Mouse (Mus musculus) lung, postnatal 25 days (tissue): Measurements from ENCODE around the gene Ralgapa2.

Experiments used
- DNase-seq: peaks from one replicate; pipeline ENCODE4 v3.0.0; 2022; ENCODE audit warnings: low spot score

Ralgapa2 gene

DNA sequence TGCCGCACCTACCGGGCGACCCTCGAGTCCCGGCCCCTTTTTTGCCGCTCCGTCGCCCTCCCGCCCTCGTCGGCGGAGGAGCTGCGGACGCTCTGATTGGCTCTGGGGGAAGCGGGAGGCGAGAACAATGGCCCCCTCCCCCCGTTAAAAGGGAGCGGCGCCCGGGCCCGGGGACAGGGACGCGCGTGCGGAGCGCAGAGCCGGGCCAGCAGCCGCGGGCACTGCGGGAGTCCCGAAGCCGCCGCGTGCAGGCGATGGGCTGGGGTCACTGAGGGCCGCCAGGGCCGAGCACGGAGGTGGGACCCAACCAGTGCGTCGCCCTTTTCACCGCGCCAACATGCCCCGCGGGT lies 290.2 kb downstream of the Ralgapa2 start:
- no peak for DNase-seq

DNA sequence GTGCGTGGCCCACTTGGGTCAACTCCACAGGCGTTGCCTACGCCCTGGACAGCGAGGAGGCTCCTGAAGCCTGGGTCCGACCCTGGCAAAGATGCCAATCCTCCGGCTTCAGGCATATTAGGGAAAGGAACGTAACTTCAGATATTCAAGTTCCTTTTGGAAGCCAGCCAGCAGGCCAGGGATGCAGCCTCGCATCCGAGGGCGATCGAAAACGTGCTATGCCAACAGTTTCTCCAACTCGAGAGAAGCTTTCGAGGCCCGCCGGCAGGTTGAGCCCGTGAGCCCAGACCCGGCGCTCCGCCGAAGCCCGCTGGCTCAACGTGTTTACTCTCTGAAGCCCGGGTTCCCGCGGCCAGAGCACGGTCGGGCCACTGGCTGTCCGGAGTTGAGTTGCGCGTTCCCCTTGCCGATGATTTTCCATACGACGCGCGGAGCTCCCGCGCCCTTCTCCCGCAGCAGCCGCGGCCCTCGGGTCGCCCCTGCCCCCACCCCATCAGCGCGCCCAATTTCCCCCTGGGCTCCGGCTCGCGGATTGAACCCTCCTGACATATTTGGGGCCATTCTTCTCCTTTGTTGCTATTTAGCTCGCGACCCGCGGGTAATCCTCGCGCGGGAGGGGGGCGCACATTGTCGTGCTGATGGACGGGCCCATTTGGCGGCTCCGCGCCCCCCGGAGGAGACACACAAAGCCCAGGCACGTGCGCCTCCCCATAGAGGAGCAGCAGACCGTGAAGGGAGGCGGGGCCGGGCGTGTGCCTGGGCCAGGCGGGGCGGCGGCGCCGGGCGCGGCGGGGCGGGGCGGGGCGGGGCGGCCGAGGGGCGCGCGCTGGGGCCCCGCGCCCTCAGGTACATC lies 290.8 kb downstream of the Ralgapa2 start, which contains the start of gene Insm1:
Insm1 (plus strand) TSS at position 846 of the 853 bp plus-strand sequence.
- DNase-seq, result no peak

DNA sequence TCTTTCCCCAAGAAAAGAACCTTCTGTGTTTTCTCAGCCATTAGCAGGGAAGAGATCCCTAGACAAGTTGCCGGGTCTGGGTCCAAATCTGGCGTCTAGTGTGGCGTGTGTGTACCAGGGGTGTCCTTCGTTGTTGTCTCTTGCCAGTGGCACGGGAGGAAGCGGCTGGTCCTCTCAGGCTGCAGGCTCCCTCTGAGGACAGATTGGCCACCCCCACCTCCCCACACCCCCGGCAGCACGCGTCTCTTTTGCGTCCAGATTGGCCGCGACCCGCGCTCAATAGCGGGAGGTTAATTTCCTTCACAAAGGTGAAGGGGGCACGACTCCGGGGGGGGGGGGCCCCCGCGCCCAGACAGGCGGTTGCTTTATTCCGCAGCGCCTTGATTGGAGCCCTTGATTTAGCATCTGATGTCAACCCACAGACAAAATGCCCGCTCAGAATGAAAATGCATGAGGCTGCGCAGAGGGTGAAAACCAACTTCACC lies 291.5 kb downstream of the Ralgapa2 start:
- no peak for DNase-seq

DNA sequence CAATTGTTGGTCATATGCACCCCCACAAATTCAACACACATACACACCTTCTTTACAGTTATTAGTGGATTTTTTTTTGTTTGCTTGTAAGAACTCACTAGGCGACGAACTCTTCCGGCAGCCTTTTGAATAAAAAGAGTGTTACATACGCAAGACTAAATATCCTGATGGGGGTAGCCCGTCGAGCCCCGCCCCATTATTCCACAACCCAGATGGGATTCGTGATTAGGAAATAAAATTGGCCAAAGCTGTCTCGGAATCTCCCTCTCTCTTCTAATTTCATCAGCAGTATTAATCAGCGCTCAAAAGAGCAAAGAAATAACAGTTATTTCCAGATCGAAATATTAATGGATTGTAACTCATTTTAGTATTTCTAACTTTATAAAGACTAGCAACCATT lies 292.4 kb downstream of the Ralgapa2 start:
- DNase-seq, result no peak

DNA sequence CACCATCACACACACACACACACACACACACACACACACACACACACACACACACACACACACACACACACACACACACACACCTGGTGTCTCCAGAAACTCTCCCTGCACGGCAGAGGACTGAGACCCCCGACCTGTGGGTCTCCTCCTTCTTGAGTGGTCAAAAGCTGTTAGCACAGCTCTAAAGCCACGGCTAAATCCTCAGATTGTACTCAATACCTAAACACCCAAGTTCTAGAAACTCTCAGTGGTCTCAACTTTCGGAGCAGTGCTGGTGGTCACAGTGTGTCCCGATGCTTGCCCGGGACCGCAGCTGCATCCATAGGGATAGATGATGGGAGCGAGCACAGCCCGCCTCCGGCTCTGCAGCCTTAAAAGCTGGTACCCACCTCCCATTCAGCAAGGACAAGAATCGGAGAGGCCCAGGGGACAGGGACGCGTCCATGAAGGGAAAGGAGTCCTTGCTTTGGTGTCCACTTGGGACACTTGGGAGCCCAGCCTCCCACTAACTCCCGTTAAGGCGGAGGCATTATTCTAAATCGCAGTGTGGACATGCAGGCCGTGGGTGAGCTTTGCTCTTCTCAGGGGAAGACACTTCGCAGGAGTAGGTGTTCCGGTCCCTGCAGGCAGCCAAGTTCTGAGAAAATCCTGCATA lies 293.1 kb downstream of the Ralgapa2 start:
- no peak for DNase-seq

DNA sequence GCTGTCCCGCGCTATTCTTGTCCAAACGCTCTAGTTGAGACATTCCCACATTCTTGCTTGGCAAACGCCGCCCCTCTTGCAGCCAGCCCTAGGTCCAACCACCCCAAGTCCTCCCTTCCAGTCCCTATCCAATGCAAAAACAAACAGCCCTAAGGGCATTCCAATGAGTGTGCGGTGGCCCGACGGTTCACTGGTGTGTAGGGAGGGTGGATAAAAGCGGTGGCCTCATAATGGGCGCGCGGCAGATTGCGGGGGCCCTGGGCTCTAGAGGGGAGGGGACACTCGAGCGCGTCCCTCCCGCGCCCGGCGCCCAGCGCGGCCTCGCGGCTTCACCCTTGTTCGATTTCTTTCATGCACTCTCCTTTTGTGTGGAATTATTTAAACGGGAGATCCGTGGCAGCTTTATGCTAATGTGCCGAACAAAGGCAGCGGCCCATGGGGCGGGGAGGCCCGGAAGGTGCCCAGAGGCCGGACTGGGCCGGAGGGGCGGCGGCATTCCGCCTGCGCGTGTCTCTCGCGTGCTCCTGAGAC lies 293.9 kb downstream of the Ralgapa2 start:
- DNase-seq, result no peak

DNA sequence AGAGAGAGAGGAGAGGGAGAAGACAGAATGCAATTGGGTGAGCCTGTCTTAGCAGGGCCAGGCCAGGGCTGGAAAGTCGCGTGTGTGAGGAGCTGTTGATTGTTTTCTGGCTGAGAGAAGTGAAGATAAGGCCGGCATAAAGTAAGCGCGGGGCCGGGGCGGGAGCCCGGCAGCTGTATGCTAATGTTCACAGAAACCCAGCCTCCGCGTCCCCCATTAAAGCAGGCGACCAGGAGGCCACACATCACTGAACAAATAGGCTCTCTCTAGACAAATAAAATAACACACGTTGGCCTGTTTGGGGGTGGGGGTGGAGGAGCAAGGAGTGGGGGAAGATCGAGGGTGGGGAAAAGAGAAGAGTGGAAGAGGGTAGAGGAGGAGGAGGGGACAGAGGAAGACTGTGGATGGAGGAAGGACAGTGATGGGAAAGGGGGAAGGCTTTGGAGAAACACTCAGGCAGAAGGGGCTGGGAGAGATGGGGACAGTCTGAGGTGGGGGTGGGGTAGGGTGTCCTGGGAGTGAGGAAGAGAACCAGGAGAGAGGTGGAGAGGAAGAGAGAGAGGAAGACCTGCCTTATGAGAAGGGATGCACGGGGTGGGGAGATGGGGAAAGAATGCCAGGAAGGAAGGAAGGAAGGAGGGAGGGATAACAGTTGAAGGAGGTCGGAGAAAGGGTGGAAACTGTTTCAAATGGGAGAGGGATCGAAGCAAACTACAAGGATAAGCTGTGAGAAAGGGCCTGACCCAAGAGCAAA lies 294.7 kb downstream of the Ralgapa2 start:
- no peak for DNase-seq

DNA sequence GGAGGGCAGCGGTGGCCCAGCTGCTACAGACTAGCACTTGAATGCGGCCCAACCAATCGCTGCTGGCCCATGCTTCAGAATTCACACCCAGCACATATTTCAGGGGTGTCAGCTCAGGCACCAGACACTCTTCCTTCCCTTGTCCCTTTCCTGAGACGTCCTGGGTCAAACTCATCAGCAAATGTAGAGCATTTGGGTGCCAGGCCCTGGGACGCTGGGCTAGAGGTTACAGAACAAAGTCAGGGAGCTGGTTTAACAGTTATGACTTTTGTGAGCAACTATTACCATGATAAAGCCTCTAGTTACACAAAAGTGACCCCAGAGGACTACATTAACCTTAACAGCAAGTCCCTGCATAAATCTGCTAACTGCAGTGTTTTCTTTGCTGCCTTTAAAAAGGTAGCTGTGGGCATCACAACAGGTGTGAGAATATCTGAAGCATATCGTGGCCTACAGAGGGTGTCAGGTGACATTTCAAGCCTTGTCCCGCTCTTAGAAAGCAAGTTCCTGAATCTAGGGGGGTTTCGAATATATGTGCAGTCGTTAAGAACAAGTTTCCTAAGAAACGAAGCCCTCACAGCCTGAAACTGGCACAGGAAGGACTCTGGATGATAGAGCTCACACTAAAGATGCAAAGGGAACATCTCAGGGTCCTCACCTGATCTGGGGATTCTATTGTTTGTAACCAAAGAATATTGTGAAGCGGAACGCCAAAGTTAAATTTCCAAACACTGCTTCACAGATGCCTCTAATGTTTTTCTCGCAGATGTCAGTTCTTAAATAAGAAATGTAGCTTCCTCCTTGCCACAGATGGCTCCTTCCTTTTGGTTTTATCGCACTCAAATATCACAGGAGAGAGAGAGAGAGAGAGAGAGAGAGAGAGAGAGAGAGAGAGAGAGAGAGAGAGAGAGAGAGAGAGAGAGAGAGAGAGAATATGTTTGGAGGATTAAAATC lies 295.8 kb downstream of the Ralgapa2 start:
- no peak for DNase-seq

DNA sequence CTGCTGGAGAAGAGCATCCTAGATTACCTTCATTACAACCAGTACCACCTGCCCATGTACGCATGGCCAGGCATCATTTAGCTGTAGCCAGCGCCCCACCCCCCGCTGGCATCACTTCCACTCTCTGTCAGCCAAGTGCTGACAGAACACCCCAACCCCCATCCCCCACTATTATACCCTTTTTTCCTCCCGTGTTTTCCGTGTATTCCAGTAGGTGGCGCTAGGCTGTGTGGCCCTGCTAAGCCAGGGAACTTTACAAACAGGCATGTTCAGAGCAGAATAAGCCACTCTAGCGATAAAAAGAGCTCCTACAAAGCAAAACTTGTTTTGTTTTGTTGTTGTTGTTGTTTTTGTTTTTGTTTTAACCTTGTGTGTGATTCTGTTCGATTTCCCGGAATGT lies 297.4 kb downstream of the Ralgapa2 start:
- DNase-seq, result peak; percentile 28

DNA sequence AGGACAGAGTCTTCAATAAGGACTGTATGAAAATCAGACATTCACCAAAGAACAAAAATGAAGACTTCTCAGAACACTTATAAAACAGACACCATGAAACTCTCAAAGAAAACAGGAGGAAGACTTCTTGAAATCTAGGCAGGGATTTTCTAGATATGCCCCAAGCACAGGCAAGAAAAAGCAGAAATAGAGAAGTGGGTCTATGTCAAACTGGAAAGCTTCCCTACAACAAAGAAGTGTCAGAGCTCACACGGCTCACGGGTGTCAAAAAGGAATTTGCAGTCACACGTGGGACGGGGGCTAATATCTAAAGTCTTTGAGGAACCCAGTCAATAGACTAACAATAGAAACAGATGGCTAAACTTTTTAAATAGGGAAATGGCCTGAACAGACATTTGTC lies 301.2 kb downstream of the Ralgapa2 start:
- no peak for DNase-seq

DNA sequence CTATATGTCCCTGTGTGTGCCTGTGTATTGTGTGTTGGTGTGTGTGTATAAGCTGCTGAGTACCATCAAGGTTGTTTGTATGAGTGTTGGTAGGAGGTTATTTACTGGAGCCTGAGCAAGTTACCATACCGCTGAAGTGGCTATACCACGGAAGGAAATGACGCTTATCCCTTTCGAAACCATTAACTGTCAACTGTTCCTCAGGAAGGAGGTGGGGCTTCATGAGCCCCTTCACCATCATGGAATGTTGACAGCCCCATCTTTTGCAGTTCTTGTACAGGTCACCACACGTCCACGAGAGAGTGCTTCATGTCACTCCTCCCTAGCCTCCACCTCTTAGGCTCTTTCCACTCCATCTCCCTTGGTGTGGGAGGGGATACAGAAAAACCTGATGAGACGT lies 314.2 kb downstream of the Ralgapa2 start:
- DNase-seq, result no peak

DNA sequence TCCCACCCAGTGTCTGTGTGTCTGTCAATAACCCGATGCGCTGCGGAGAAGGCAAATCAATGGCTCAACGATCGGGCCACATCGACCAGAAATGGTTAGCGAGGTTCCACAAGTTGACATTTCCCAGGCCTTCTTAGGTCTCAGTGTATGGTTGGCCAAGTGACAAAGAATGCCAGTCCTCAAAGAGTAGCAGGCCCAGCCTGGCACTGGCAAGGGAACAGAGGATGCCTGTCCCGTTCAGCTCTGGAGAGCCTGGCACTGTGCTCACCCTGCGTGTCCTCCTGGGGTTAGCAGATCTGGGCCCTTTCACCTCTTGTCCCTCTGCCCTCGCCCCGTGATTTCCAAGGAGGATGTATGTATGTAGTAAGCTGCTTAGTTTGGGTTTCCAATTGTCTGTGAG lies 316.0 kb downstream of the Ralgapa2 start:
- DNase-seq, result no peak
